Mouse (Mus musculus) B cell, adult 67 days (primary cell): ENCODE data around the gene Olfr1261. TPM values are rescaled to one million over a fixed set of nuclear protein-coding genes. Genes with fewer than 3 reads are reported as not detected.

Experiments used
- total RNA-seq, 2 experiments: library from RNA; stranded (reverse); gene quantifications; 4 replicates each; pipeline ENCODE4 v1.2.4; 2023

Olfr1261 gene
- total RNA-seq = not detected

GRCm38 (mm10) chr2:89990921-89991320 lies at the start of gene Olfr1261:
Gene Olfr1261 (plus strand): TSS chr2:89991221.

GRCm38 (mm10) chr2:89948564-89948963 lies 42.5 kb upstream of the Olfr1261 start, which contains the start of gene Olfr1259:
Gene Olfr1259 (minus strand): TSS chr2:89948664.

GRCm38 (mm10) chr2:89974184-89974583 lies 16.8 kb upstream of the Olfr1261 start, which contains the start of gene Olfr1260:
Gene Olfr1260 (plus strand): TSS chr2:89974340.

GRCm38 (mm10) chr2:89999845-90000244 lies 8.8 kb downstream of the Olfr1261 start, which contains the start of gene Olfr1262:
Gene Olfr1262 (plus strand): TSS chr2:90000145.

GRCm38 (mm10) chr2:90011831-90012230 lies 20.8 kb downstream of the Olfr1261 start, which contains the start of gene Olfr1263:
Gene Olfr1263 (plus strand): TSS chr2:90012131.

GRCm38 (mm10) chr2:90025477-90025876 lies 34.5 kb downstream of the Olfr1261 start, which contains the start of gene Olfr1264:
Gene Olfr1264 (minus strand): TSS chr2:90025577.

GRCm38 (mm10) chr2:90035037-90035436 lies 44.0 kb downstream of the Olfr1261 start, which contains the start of gene Olfr1265:
Gene Olfr1265 (plus strand): TSS chr2:90035337.

Other genes starting within 250 kb of the Olfr1261 start
- gene Olfr1253, start 234.1 kb upstream of the Olfr1261 start, total RNA-seq = not detected
- not detected for gene Olfr1254, start 197.6 kb upstream of the Olfr1261 start, total RNA-seq
- not detected for gene Olfr1255, start 179.2 kb upstream of the Olfr1261 start, total RNA-seq
- not detected for gene Olfr1256, start 149.7 kb upstream of the Olfr1261 start, total RNA-seq
- gene Olfr48, start 143.0 kb upstream of the Olfr1261 start, total RNA-seq = not detected
- not detected for gene Olfr1257, start 112.8 kb upstream of the Olfr1261 start, total RNA-seq
- not detected for gene Olfr1258, start 63.9 kb upstream of the Olfr1261 start, total RNA-seq
- not detected for gene Olfr1259, start 42.6 kb upstream of the Olfr1261 start, total RNA-seq
- gene Olfr1260, start 16.9 kb upstream of the Olfr1261 start, total RNA-seq = not detected
- not detected for gene Olfr1262, start 8.9 kb downstream of the Olfr1261 start, total RNA-seq
- not detected for gene Olfr1263, start 20.9 kb downstream of the Olfr1261 start, total RNA-seq
- not detected for gene Olfr1264, start 34.4 kb downstream of the Olfr1261 start, total RNA-seq
- gene Olfr1265, start 44.1 kb downstream of the Olfr1261 start, total RNA-seq = not detected
- gene Olfr140, start 72.4 kb downstream of the Olfr1261 start, total RNA-seq = not detected
- gene Olfr1269, start 130.2 kb downstream of the Olfr1261 start, total RNA-seq = not detected
- not detected for gene Olfr32, start 151.1 kb downstream of the Olfr1261 start, total RNA-seq
- gene Olfr1270, start 161.9 kb downstream of the Olfr1261 start, total RNA-seq = not detected
- under 1 TPM; 0.44 to 0.55 TPM for gene Olfr1506, start 233.3 kb downstream of the Olfr1261 start, total RNA-seq